Mouse (Mus musculus): ENCODE data around the gene Retn. TPM values are rescaled to one million over a fixed set of nuclear protein-coding genes. Genes with fewer than 3 reads are reported as not detected.
A peak's percentile ranks its signal among the peaks of the same experiment; 100 is the strongest.

Gene Retn
- 0.20 and 0.21 TPM in 2 replicates for polyA plus RNA-seq (2016; fragmentation: Nextera tagmentation; extraction: Ambion mirVana)

DNA sequence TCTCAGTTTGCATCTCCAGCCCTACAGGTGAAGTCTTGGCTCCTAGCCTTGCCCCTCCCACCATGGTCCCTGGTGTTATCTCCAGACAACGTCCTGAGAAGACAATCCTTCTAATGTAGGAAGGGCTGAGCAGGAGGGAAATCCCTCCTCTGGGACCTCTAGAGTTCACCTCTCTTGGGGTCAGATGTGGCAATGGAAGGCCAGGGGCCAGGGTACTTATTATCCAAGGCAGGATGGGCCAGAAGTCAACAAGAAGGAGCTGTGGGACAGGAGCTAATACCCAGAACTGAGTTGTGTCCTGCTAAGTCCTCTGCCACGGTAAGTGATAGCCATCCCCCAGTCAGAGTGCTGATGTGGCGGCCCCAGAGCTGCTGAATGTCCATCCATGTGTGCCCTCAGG is at the start of gene Retn:
Gene Retn, plus strand, starts transcription at position 245 of the 400 bp plus-strand sequence.
- Histone ChIP-seq H3K36me3 (no peaks in the 10 kb centered on the region), H3K9me3 (replicated peaks) (no peaks in the 10 kb centered on the region), H3K27ac (replicated peaks) (no peak within 1 kb of the TSS), H3K4me3 (no peak within 1 kb of the TSS), H3K27me3 (ENCODE audit: low read depth, poor library complexity, severe bottlenecking) (no peaks in the 10 kb centered on the region), H3K4me1 (peaks cover 11% of the 10 kb centered on the region)
- WGBS, result 73% methylated on average over 3 of the region's 3 CpGs
- no peak for DNase-seq (ENCODE audit: low spot score)

DNA sequence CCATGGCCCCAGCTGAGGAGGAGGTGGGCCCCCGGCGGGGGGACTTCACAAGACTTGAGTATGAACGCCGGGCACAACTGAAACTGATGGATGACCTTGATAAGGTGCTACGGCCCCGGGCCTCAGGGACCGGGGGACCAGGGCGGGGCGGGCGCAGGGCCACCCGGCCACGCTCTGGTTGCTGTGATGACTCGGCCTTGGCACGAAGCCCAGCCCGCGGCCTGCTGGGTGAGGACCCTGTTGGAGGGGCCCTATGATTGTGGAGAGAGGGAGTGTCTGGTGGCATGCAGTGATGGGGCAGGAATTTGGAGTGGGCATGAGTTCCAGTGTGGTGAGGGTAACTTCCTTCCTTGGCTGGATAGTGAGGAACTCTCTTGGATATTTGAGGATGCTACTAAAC is 49.0 kb upstream of the Retn start:
- no peak overlapping the region for H3K4me3 ChIP-seq
- H3K36me3 ChIP-seq, result peaks cover 99% of the 10 kb centered on the region
- no peak overlapping the region for H3K27ac ChIP-seq (replicated peaks)
- WGBS, result 95% methylated on average over 16 of the region's 16 CpGs
- H3K27me3 ChIP-seq (ENCODE audit: low read depth, poor library complexity, severe bottlenecking), result no peaks in the 10 kb centered on the region
- no peaks in the 10 kb centered on the region for H3K9me3 ChIP-seq (replicated peaks)
- DNase-seq (ENCODE audit: low spot score), result no peak
- no peaks in the 10 kb centered on the region for H3K4me1 ChIP-seq

DNA sequence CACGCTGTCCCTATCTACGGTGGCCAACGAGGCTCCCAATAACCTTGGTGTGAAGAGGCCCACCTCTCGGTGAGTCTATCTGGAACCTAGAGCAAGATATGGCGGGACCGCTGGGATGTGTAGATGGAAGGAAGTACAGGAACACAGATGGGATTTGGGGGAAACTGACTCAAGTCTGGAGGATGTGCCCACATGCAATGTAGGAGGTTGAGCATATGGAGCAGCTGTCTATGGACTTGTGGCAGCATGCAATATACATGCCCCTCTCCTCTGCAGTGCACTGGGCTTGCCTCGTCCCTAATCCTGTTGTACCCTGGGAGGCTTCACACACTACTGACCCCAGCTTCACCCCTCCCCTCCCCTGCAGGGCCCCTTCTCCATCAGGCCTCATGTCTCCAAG is 47.7 kb upstream of the Retn start:
- DNase-seq (ENCODE audit: low spot score), result no peak
- 86% methylated on average over 7 of the region's 7 CpGs for WGBS
- Histone ChIP-seq H3K27ac (replicated peaks) (no peak overlapping the region), H3K4me1 (no peaks in the 10 kb centered on the region), H3K36me3 (peaks cover 99% of the 10 kb centered on the region), H3K4me3 (no peak overlapping the region), H3K27me3 (ENCODE audit: low read depth, poor library complexity, severe bottlenecking) (no peaks in the 10 kb centered on the region), H3K9me3 (replicated peaks) (no peaks in the 10 kb centered on the region)

DNA sequence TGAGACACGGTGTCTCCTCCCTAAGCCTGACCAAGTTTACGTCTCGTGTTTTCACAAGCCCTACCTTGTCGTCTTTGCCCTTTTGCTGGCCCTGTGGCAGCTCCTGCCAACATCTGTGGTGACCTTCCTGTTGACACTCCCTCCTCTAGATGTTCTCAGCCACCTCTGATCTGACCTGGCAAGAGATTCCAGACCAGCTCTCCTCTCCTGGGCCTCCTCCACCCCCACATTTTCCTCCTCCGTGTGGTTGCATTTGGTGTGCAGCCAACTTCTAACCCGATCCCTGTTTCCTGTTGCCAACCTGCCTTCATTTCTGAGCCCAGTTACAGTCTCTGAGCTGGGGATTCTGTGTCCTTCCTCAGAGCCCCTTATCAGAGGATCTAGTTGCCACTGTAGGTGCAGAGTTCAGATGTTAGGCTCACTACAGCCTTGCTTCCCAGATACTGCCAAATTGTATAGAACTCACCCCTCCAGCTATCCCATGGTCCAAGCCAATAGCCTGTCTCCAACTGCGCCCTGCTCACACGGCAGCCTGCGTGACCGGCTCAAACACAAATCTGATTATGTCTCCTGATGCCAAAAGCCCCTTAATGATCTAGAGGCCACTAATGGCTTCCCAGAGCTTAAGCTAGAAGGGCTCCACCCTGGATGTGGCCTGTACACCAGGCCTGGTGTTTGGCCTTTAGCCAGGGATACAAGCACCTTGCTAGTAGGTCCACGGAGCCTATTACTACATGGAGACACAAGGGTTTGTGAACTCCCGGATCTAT is 46.3 kb upstream of the Retn start:
- Histone ChIP-seq H3K4me3 (no peak overlapping the region), H3K27me3 (ENCODE audit: low read depth, poor library complexity, severe bottlenecking) (no peaks in the 10 kb centered on the region), H3K36me3 (peaks cover 99% of the 10 kb centered on the region), H3K9me3 (replicated peaks) (no peaks in the 10 kb centered on the region), H3K27ac (replicated peaks) (no peak overlapping the region), H3K4me1 (no peaks in the 10 kb centered on the region)
- no peak for DNase-seq (ENCODE audit: low spot score)
- 89% methylated on average over 12 of the region's 12 CpGs for WGBS

DNA sequence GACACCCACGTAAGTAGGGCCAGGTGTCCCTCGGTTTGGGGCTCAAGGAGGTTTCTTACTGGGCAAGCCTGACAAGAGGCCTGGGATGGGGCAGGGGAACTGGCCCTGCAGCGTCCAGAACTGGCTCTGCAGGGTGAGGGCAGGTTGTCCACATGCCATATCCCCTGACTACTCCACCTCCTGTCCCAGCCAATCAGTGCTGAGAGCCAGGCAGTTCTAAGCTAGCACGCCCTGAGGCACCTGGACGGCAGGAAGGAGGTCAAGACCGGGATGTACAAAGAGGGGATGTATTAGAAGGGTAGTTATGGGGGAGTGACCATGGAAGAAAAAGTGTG is 45.8 kb upstream of the Retn start:
- no peaks in the 10 kb centered on the region for H3K9me3 ChIP-seq (replicated peaks)
- DNase-seq (ENCODE audit: low spot score), result no peak
- 88% methylated on average over 6 of the region's 6 CpGs for WGBS
- no peaks in the 10 kb centered on the region for H3K4me1 ChIP-seq
- no peak overlapping the region for H3K27ac ChIP-seq (replicated peaks)
- no peaks in the 10 kb centered on the region for H3K27me3 ChIP-seq (ENCODE audit: low read depth, poor library complexity, severe bottlenecking)
- peaks cover 99% of the 10 kb centered on the region for H3K36me3 ChIP-seq
- no peak overlapping the region for H3K4me3 ChIP-seq

DNA sequence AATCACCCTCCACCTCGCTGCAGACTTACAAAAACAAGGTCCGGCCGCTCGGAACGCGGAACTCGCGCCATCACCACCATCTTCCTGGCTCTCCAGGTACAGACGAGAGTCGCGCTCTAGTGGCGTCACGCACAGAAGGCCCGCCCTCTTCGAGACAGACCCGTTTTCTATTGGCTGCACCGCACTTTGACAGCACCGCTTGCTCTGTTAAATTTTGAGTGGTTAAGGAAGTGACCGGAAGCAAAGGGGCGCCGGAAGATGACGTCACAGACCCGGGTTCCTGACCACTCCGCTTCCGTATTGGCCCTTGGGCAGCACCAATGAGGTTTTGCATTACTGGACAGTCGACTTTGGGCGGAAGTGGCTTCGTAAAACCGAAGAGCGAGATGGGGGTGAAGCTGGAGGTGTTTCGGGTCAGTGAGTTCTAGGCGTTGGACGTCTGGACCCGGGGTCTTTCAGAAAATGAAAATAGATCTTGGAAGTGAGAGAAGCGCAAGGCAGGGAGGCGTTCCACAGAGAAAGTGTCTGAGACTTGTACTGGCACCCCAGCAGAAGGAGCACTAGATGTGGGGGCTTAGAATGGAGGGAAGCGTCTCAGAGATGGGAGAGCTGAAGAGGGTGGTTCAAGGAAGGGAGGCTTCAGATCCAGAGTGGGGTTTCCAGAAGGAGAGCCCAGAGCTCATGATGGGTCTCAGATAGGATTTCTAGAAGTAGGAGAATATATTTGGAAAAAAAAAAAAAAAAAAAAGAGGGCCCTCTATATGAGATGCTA is 34.2 kb upstream of the Retn start, which contains the start of the genes Xab2 and Pet100:
Gene Xab2, minus strand, starts transcription at position 118 of the 772 bp plus-strand sequence.
Gene Pet100, plus strand, starts transcription at position 350 of the 772 bp plus-strand sequence.
- Histone ChIP-seq H3K4me1 (peaks cover 20% of the 10 kb centered on the region), H3K36me3 (peaks cover 24% of the 10 kb centered on the region), H3K9me3 (replicated peaks) (no peaks in the 10 kb centered on the region), H3K27me3 (ENCODE audit: low read depth, poor library complexity, severe bottlenecking) (no peaks in the 10 kb centered on the region), H3K4me3 (peak within 1 kb of the TSS; percentile 75), H3K27ac (replicated peaks) (peak within 1 kb of the TSS; percentile 82)
- peak; percentile 100 for DNase-seq (ENCODE audit: low spot score)
- WGBS, result under 1% methylated on average over 37 of the region's 37 CpGs

DNA sequence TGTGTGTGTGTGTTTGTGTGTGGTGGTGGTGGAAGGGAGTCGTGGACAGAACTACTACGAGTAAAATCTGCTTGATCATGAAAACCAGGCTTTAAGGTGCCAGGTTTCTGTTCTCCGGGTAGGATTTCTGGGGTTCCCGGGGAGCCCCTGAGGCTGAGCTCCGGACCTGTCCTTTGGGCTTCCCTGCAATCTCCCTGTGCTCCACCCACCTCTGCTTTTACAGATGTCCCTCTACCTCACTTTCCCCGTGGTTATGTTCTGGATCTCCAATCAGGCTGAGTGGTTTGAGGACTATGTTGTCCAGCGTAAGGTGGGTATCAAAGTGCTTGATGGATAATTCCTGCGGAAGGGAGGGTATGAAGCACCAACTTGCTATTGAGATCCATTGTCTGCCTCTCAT is 33.5 kb upstream of the Retn start:
- Histone ChIP-seq H3K27me3 (ENCODE audit: low read depth, poor library complexity, severe bottlenecking) (no peaks in the 10 kb centered on the region), H3K9me3 (replicated peaks) (no peaks in the 10 kb centered on the region), H3K4me1 (peaks cover 20% of the 10 kb centered on the region), H3K36me3 (peaks cover 18% of the 10 kb centered on the region), H3K27ac (replicated peaks) (0 out of 2 replicates have a peak overlapping the region, but pooled peaks have one; percentile 82), H3K4me3 (peak overlapping the region; percentile 75)
- WGBS, result 77% methylated on average over 8 of the region's 8 CpGs
- no peak for DNase-seq (ENCODE audit: low spot score)

DNA sequence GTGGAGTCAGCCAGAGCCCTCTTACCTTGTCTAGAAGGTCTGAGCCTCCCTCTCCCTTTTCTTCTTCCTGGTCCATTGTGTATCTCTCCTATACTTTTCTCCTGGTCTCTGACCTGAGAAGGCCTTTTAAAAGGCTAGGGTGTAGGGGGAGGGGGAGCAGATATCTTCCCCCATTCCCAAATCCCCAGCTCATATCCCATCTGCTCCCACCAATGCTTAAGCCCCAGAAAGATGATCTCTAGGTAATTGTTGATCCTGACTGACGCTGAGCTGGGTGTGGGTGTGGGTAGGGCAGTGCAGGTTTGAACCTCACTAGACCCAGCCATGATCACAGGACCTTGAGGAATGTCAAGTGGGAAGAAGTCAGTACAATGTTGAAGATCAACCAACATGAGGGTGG is 30.1 kb upstream of the Retn start, which contains the start of gene Pcp2:
Gene Pcp2, minus strand, starts transcription at position 101 of the 400 bp plus-strand sequence.
- DNase-seq (ENCODE audit: low spot score), result no peak
- Histone ChIP-seq H3K27ac (replicated peaks) (no peak within 1 kb of the TSS), H3K36me3 (no peaks in the 10 kb centered on the region; the same call in 1 of the 2 replicates), H3K4me3 (no peak within 1 kb of the TSS), H3K9me3 (replicated peaks) (no peaks in the 10 kb centered on the region), H3K4me1 (peaks cover 10% of the 10 kb centered on the region), H3K27me3 (ENCODE audit: low read depth, poor library complexity, severe bottlenecking) (peaks cover 17% of the 10 kb centered on the region)
- 67% methylated on average over 1 of the region's 1 CpGs for WGBS

DNA sequence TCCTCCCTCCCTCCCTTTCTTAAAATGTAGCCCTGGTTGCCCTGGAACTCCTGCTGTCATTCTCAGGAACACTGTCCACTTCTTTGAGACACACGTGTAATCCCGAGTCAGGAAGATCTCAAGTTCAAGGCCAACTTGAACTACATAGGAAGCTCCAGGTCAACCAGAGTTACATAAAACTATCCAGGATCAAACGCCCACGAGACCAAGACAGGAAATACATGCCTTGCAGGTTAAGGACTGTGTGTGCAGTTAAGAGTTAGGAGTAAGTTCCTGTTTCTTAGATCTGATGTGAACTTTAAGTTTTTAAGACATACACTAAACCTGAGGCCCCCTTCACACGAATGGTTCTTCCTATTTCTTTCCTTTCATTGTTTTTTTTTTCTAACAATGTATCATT is 28.6 kb upstream of the Retn start:
- WGBS, result 69% methylated on average over 5 of the region's 5 CpGs
- DNase-seq (ENCODE audit: low spot score), result no peak
- no peak overlapping the region for H3K27ac ChIP-seq (replicated peaks)
- H3K36me3 ChIP-seq, result no peaks in the 10 kb centered on the region; the same call in 1 of the 2 replicates
- H3K4me1 ChIP-seq, result peaks cover 18% of the 10 kb centered on the region
- peaks cover 17% of the 10 kb centered on the region for H3K27me3 ChIP-seq (ENCODE audit: low read depth, poor library complexity, severe bottlenecking)
- H3K9me3 ChIP-seq (replicated peaks), result no peaks in the 10 kb centered on the region
- H3K4me3 ChIP-seq, result no peak overlapping the region

DNA sequence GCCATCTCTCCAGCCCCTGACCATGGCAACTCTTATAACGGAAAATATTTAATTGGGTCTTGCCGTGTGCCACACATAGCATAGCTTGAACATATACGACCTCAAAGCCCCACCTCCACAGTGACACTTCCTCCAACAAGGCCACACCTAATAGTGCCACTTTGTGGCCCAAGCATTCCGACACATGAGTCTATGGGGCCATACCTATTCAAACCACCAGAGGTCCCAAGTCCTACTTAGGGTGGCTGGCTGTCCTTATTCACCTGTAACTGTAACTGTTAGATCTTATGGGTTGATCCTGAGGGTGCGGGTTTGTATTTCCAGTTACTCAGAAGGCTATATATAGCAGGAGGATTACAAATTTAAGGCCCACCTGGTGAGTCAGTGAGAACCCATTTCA is 27.6 kb upstream of the Retn start:
- H3K4me1 ChIP-seq, result peaks cover 13% of the 10 kb centered on the region
- 28% methylated on average over 5 of the region's 5 CpGs for WGBS
- no peak overlapping the region for H3K27ac ChIP-seq (replicated peaks)
- no peaks in the 10 kb centered on the region for H3K9me3 ChIP-seq (replicated peaks)
- H3K27me3 ChIP-seq (ENCODE audit: low read depth, poor library complexity, severe bottlenecking), result peaks cover 17% of the 10 kb centered on the region
- no peak for DNase-seq (ENCODE audit: low spot score)
- no peak overlapping the region for H3K4me3 ChIP-seq
- H3K36me3 ChIP-seq, result no peaks in the 10 kb centered on the region; the same call in 1 of the 2 replicates

DNA sequence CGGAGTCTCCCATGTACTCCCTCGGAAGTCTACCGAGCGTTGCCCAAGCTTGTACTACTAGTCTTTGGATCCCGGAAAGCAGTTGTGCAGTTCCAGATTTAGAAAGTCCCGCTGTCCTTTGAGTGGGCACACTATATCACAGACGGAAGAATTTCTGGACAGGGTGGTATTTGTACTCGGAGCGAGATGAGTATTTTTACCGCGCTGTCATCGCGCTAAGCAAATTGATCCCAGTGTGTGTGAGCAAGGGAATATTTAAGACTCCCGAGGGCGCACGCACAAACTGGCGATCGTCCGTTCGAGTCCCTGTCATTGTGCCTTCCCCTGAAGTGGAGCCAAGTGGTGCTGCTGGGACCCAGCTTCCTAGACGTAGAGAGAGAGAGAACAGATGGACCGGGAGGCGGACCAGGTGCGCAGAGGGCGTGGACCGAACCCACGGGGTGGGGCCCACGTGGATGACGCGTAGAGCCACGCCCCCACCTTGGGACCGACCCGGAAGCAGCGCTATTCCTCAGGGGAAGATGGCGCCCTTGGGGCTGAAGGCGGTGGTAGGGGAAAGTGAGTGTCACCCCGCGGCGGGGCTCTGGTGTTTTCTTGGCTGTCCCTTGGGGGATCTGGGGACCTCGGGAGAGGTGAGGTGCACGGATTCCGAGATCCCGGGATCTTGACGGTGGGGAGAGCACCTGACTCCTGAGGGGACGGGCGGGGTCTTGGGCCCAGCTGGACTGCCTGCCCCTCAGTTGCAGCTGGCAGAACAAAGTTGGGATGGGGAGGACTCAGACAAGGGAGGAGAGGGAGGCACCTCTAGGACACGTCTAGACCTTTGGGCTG is 24.7 kb upstream of the Retn start, which contains the start of gene Stxbp2:
Gene Stxbp2, plus strand, starts transcription at position 309 of the 831 bp plus-strand sequence.
- peak within 1 kb of the TSS; percentile 77 for H3K27ac ChIP-seq (replicated peaks)

DNA sequence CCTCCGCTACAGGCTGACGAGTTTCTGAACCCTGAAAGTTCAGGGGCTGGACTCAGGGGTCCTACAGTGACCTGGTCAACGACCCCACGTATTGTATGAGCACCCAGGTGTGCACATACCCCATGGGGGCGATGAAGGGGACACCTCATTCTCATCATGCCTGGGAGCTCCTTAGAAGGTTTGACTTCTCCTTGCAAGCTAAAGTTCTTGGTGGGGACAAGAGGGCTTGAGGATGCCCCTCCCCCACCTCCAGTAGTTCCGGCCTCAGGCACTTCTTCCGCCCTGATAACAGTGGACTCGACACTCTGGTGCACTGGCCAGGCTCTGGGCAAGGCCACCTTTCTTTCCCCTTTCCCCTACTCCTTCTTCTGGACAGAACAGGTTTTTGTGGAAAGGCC is 24.1 kb upstream of the Retn start:
- Histone ChIP-seq H3K4me1 (peaks cover 13% of the 10 kb centered on the region), H3K27ac (replicated peaks) (peak overlapping the region; percentile 77), H3K36me3 (peaks cover 7% of the 10 kb centered on the region; the same call in 1 of the 2 replicates), H3K9me3 (replicated peaks) (no peaks in the 10 kb centered on the region), H3K27me3 (ENCODE audit: low read depth, poor library complexity, severe bottlenecking) (peaks cover 17% of the 10 kb centered on the region), H3K4me3 (peak overlapping the region; percentile 67)
- no peak for DNase-seq (ENCODE audit: low spot score)
- 23% methylated on average over 8 of the region's 8 CpGs for WGBS

More for the DNA sequence above, 24.7 kb upstream of the Retn start, which contains the start of gene Stxbp2:
- Histone ChIP-seq H3K27me3 (ENCODE audit: low read depth, poor library complexity, severe bottlenecking) (peaks cover 17% of the 10 kb centered on the region), H3K4me3 (peak within 1 kb of the TSS; percentile 67), H3K36me3 (peaks cover 1% of the 10 kb centered on the region; the same call in 1 of the 2 replicates), H3K4me1 (peaks cover 13% of the 10 kb centered on the region), H3K9me3 (replicated peaks) (no peaks in the 10 kb centered on the region)
- DNase-seq (ENCODE audit: low spot score), result peak; percentile 48
- WGBS, result 6% methylated on average over 47 of the region's 47 CpGs
